Mouse (Mus musculus) heart, postnatal 0 days (tissue): ENCODE data around the gene Lipa. TPM values are rescaled to one million over a fixed set of nuclear protein-coding genes. Genes with fewer than 3 reads are reported as not detected.

ENCODE experiments used
- ATAC-seq: fragments of 200-750 bp; cut with Nextera tagmentation; 2 replicates; pipeline ENCODE4 v1.8.0; 2017; ENCODE audit warnings: low read depth, moderate number of reproducible peaks, moderate library complexity; ENCODE audit not compliant: insufficient read depth
- DNase-seq: peaks from one replicate; pipeline ENCODE4 v3.0.0-alpha.2; 2016; ENCODE audit warnings: low spot score
- H3K27ac ChIP-seq: fragments of 300-500 bp; sonication (generic); 2 replicates; pipeline ENCODE4 v1.5.1; 2014; ENCODE audit warnings: low read depth, mild to moderate bottlenecking
- H3K27me3 ChIP-seq: fragments of 300-500 bp; sonication (generic); 2 replicates; pipeline ENCODE4 v1.6.1; 2014; ENCODE audit warnings: low read length, mixed read lengths; ENCODE audit not compliant: control insufficient read depth, insufficient read depth
- H3K36me3 ChIP-seq: fragments of 300-500 bp; sonication (generic); replicated peaks from 2 replicates; pipeline ENCODE4 v1.6.1; 2014; ENCODE audit warnings: low read length, mixed read lengths; ENCODE audit not compliant: control insufficient read depth, insufficient read depth
- H3K4me1 ChIP-seq: fragments of 300-500 bp; sonication (generic); 2 replicates; pipeline ENCODE4 v1.6.1; 2014; ENCODE audit warnings: antibody characterized with exemption; ENCODE audit not compliant: control insufficient read depth, insufficient read depth
- H3K4me2 ChIP-seq: fragments of 300-500 bp; sonication (generic); 2 replicates; pipeline ENCODE4 v1.6.1; 2014; ENCODE audit warnings: low read depth, mild to moderate bottlenecking, low read length, moderate library complexity
- H3K4me3 ChIP-seq: fragments of 300-500 bp; sonication (generic); 2 replicates; pipeline ENCODE4 v1.5.1; 2014; ENCODE audit warnings: low read depth, low read length
- H3K9ac ChIP-seq: fragments of 300-500 bp; sonication (generic); replicated peaks from 2 replicates; pipeline ENCODE4 v1.6.1; 2014; ENCODE audit warnings: low read depth, low read length, mixed read lengths
- H3K9me3 ChIP-seq: fragments of 300-500 bp; sonication (generic); replicated peaks from 2 replicates; pipeline ENCODE4 v1.6.1; 2016; ENCODE audit warnings: low read length; ENCODE audit not compliant: control insufficient read depth
- CTCF ChIP-seq: IDR thresholded peaks from 2 replicates; pipeline ENCODE4 v1.5.1; 2016; ENCODE audit warnings: antibody characterized with exemption, control low read depth, low read depth
- EP300 ChIP-seq: IDR thresholded peaks from 2 replicates; pipeline ENCODE4 v1.6.1; 2016; ENCODE audit warnings: antibody characterized with exemption, low read depth
- WGBS: fragments of 180-500 bp; shearing (Covaris S2); extraction: QIAGEN DNeasy Blood & Tissue Kit; methylation state at CpG from one replicate; pipeline ENCODE4 v1.1.7; 2014; 5-methylcytosine and 5-hydroxymethylcytosine counted together
- polyA plus RNA-seq: library from polyadenylated mRNA; unstranded; fragments of >200 nt; fragmentation: Nextera tagmentation; extraction: Ambion mirVana; gene quantifications from 2 replicates; pipeline ENCODE4 v1.2.1, GENCODE M21; 2015
- total RNA-seq: library from RNA; depleted of rRNA; stranded (reverse); fragments of >200 nt; gene quantifications from 2 replicates; pipeline ENCODE4 v1.2.3, GENCODE M21; 2014; ENCODE audit warnings: low replicate concordance

Lipa gene
- total and polyA plus RNA-seq, 2 experiments from 2014 or later, result 16.8 to 30.2 TPM

- DNase-seq (no peak), ATAC-seq (no peak)
- WGBS, result 90% methylated on average over 1 of the region's 1 CpGs
- Histone ChIP-seq H3K27me3 (no peaks in the 10 kb centered on the region), H3K9ac (no peak overlapping the region), H3K36me3 (no peaks in the 10 kb centered on the region), H3K4me2 (no peak overlapping the region), H3K9me3 (no peaks in the 10 kb centered on the region), H3K4me3 (no peak overlapping the region), H3K27ac (no peak overlapping the region), H3K4me1 (peaks cover 6% of the 10 kb centered on the region; the same call in 1 of the 2 replicates)
- TF ChIP-seq CTCF (no peak), EP300 (no peak)
Observed at GRCm38 (mm10) chr19:34566178-34566784, 39.0 kb upstream of the Lipa start.

GRCm38 (mm10) chr19:34562556-34562955, 35.3 kb upstream of the Lipa start:
- Histone ChIP-seq H3K9me3 (no peaks in the 10 kb centered on the region), H3K27me3 (no peaks in the 10 kb centered on the region), H3K4me1 (no peaks in the 10 kb centered on the region), H3K4me3 (no peak overlapping the region), H3K36me3 (no peaks in the 10 kb centered on the region), H3K9ac (no peak overlapping the region), H3K4me2 (no peak overlapping the region), H3K27ac (no peak overlapping the region)
- no peak for DNase-seq
- no peak for ATAC-seq
- no peak for TF ChIP-seq EP300
- TF ChIP-seq CTCF, result no peak

- no peak overlapping the region for H3K9ac ChIP-seq
- H3K9me3 ChIP-seq, result no peaks in the 10 kb centered on the region; the same call in 1 of the 2 replicates
- TF ChIP-seq EP300 (no peak), CTCF (no peak)
- 56% methylated on average over 3 of the region's 3 CpGs for WGBS
- H3K4me1 ChIP-seq, result peaks cover 19% of the 10 kb centered on the region
- no peaks in the 10 kb centered on the region for H3K36me3 ChIP-seq
- no peak for DNase-seq
- H3K27ac ChIP-seq, result peak overlapping the region; percentile 27
- H3K4me3 ChIP-seq, result no peak overlapping the region
- H3K27me3 ChIP-seq, result no peaks in the 10 kb centered on the region
- no peak overlapping the region for H3K4me2 ChIP-seq
- no peak for ATAC-seq
Observed at GRCm38 (mm10) chr19:34556621-34557020, 29.3 kb upstream of the Lipa start.

- Histone ChIP-seq H3K4me1 (peaks cover 20% of the 10 kb centered on the region), H3K27me3 (no peaks in the 10 kb centered on the region), H3K36me3 (no peaks in the 10 kb centered on the region), H3K4me2 (no peak overlapping the region), H3K4me3 (no peak overlapping the region), H3K9ac (no peak overlapping the region), H3K9me3 (no peaks in the 10 kb centered on the region; the same call in 1 of the 2 replicates), H3K27ac (0 out of 2 replicates have a peak overlapping the region, but pooled peaks have one; percentile 43)
- TF ChIP-seq CTCF (no peak), EP300 (no peak)
- no peak for DNase-seq
- no peak for ATAC-seq
Observed at GRCm38 (mm10) chr19:34554061-34554460, 26.8 kb upstream of the Lipa start.

- H3K4me1 ChIP-seq, result peaks cover 20% of the 10 kb centered on the region
- TF ChIP-seq EP300 (no peak), CTCF (no peak)
- H3K4me2 ChIP-seq, result peak overlapping the region; percentile 53
- WGBS, result 41% methylated on average over 3 of the region's 3 CpGs
- peak overlapping the region; percentile 93 for H3K27ac ChIP-seq
- no peaks in the 10 kb centered on the region; the same call in 1 of the 2 replicates for H3K9me3 ChIP-seq
- H3K4me3 ChIP-seq, result peak overlapping the region; percentile 6; the same call in 1 of the 2 replicates
- ATAC-seq (no peak), DNase-seq (no peak)
- H3K36me3 ChIP-seq, result no peaks in the 10 kb centered on the region
- H3K27me3 ChIP-seq, result no peaks in the 10 kb centered on the region
- H3K9ac ChIP-seq, result 0 out of 2 replicates have a peak overlapping the region, but pooled peaks have one; percentile 16
Observed at GRCm38 (mm10) chr19:34553522-34553921, 26.2 kb upstream of the Lipa start.

- Histone ChIP-seq H3K27me3 (no peaks in the 10 kb centered on the region), H3K4me3 (peak overlapping the region; percentile 6; the same call in 1 of the 2 replicates), H3K27ac (peak overlapping the region; percentile 93), H3K4me2 (peak overlapping the region; percentile 53), H3K9ac (peak overlapping the region; percentile 16; the same call in 1 of the 2 replicates), H3K9me3 (no peaks in the 10 kb centered on the region; the same call in 1 of the 2 replicates), H3K36me3 (no peaks in the 10 kb centered on the region), H3K4me1 (peaks cover 20% of the 10 kb centered on the region)
- peak; percentile 22; the same call in 1 of the 2 replicates for ATAC-seq
- DNase-seq, result peak; percentile 58
- 0 out of 2 replicates have a peak, but pooled peaks have one; percentile 29 for TF ChIP-seq EP300
- no peak for TF ChIP-seq CTCF
- WGBS, result 16% methylated on average over 6 of the region's 6 CpGs
Observed at GRCm38 (mm10) chr19:34553021-34553420, 25.7 kb upstream of the Lipa start.
